Mouse (Mus musculus): ENCODE measurements around the gene Gm11554. TPM values are rescaled to one million over a fixed set of nuclear protein-coding genes. Genes with fewer than 3 reads are reported as not detected.

Gm11554 gene
- polyA plus RNA-seq, 1 experiment, result not detected

Other genes starting within 250 kb of the Gm11554 start
- not detected for gene Krtap3-2, start 247.6 kb downstream of the Gm11554 start, polyA plus RNA-seq (2012; fragmentation: generic; extraction: Trizol)
- not detected for gene Gm11939, start 245.0 kb downstream of the Gm11554 start, polyA plus RNA-seq (2012; fragmentation: generic; extraction: Trizol)
- not detected for gene Krtap3-1, start 237.8 kb downstream of the Gm11554 start, polyA plus RNA-seq (2012; fragmentation: generic; extraction: Trizol)
- 0.04 TPM for gene Krtap1-5, start 223.4 kb downstream of the Gm11554 start, polyA plus RNA-seq (2012; fragmentation: generic; extraction: Trizol)
- gene Krtap1-4, start 220.8 kb downstream of the Gm11554 start, polyA plus RNA-seq (2012; fragmentation: generic; extraction: Trizol), result not detected
- gene Krtap1-3, start 213.1 kb downstream of the Gm11554 start, polyA plus RNA-seq (2012; fragmentation: generic; extraction: Trizol), result not detected
- gene Krtap9-3, start 206.3 kb downstream of the Gm11554 start, polyA plus RNA-seq (2012; fragmentation: generic; extraction: Trizol), result not detected
- gene Gm11938, start 201.1 kb downstream of the Gm11554 start, polyA plus RNA-seq (2012; fragmentation: generic; extraction: Trizol), result not detected
- not detected for gene Gm11937, start 194.3 kb downstream of the Gm11554 start, polyA plus RNA-seq (2012; fragmentation: generic; extraction: Trizol)
- not detected for gene Krtap2-4, start 189.6 kb downstream of the Gm11554 start, polyA plus RNA-seq (2012; fragmentation: generic; extraction: Trizol)
- gene Gm11562, start 184.0 kb downstream of the Gm11554 start, polyA plus RNA-seq (2012; fragmentation: generic; extraction: Trizol), result not detected
- gene Krtap4-1, start 176.2 kb downstream of the Gm11554 start, polyA plus RNA-seq (2012; fragmentation: generic; extraction: Trizol), result not detected
- gene Krtap4-2, start 169.4 kb downstream of the Gm11554 start, polyA plus RNA-seq (2012; fragmentation: generic; extraction: Trizol), result not detected
- gene Krtap4-7, start 160.4 kb downstream of the Gm11554 start, polyA plus RNA-seq (2012; fragmentation: generic; extraction: Trizol), result not detected
- not detected for gene Gm11555, start 154.2 kb downstream of the Gm11554 start, polyA plus RNA-seq (2012; fragmentation: generic; extraction: Trizol)
- gene Gm11563, start 145.5 kb downstream of the Gm11554 start, polyA plus RNA-seq (2012; fragmentation: generic; extraction: Trizol), result not detected
- not detected for gene Krtap4-6, start 138.5 kb downstream of the Gm11554 start, polyA plus RNA-seq (2012; fragmentation: generic; extraction: Trizol)
- gene Gm14190, start 113.7 kb downstream of the Gm11554 start, polyA plus RNA-seq (2012; fragmentation: generic; extraction: Trizol), result not detected
- gene Gm14180, start 70.2 kb downstream of the Gm11554 start, polyA plus RNA-seq (2012; fragmentation: generic; extraction: Trizol), result not detected
- gene Gm11595, start 31.5 kb downstream of the Gm11554 start, polyA plus RNA-seq (2012; fragmentation: generic; extraction: Trizol), result not detected
- gene Krtap4-8, start 23.7 kb downstream of the Gm11554 start, polyA plus RNA-seq (2012; fragmentation: generic; extraction: Trizol), result not detected
- not detected for gene Krtap4-9, start 19.2 kb downstream of the Gm11554 start, polyA plus RNA-seq (2012; fragmentation: generic; extraction: Trizol)
- not detected for gene Gm11596, start 11.0 kb downstream of the Gm11554 start, polyA plus RNA-seq (2012; fragmentation: generic; extraction: Trizol)
- gene Gm11569, start 5.5 kb downstream of the Gm11554 start, polyA plus RNA-seq (2012; fragmentation: generic; extraction: Trizol), result not detected
- gene Krtap4-13, start 5.4 kb upstream of the Gm11554 start, polyA plus RNA-seq (2012; fragmentation: generic; extraction: Trizol), result not detected
- not detected for gene Gm11564, start 11.2 kb upstream of the Gm11554 start, polyA plus RNA-seq (2012; fragmentation: generic; extraction: Trizol)
- not detected for gene 2300003K06Rik, start 33.6 kb upstream of the Gm11554 start, polyA plus RNA-seq (2012; fragmentation: generic; extraction: Trizol)
- not detected for gene Krtap4-16, start 47.2 kb upstream of the Gm11554 start, polyA plus RNA-seq (2012; fragmentation: generic; extraction: Trizol)
- gene Gm11568, start 53.5 kb upstream of the Gm11554 start, polyA plus RNA-seq (2012; fragmentation: generic; extraction: Trizol), result not detected
- gene Gm11559, start 60.0 kb upstream of the Gm11554 start, polyA plus RNA-seq (2012; fragmentation: generic; extraction: Trizol), result not detected
- not detected for gene Krtap9-1, start 68.9 kb upstream of the Gm11554 start, polyA plus RNA-seq (2012; fragmentation: generic; extraction: Trizol)
- not detected for gene Gm11567, start 74.7 kb upstream of the Gm11554 start, polyA plus RNA-seq (2012; fragmentation: generic; extraction: Trizol)
- not detected for gene Krtap31-1, start 103.5 kb upstream of the Gm11554 start, polyA plus RNA-seq (2012; fragmentation: generic; extraction: Trizol)
- gene Gm11565, start 110.3 kb upstream of the Gm11554 start, polyA plus RNA-seq (2012; fragmentation: generic; extraction: Trizol), result not detected
- gene Krtap31-2, start 131.8 kb upstream of the Gm11554 start, polyA plus RNA-seq (2012; fragmentation: generic; extraction: Trizol), result not detected
- not detected for gene Krtap9-5, start 144.0 kb upstream of the Gm11554 start, polyA plus RNA-seq (2012; fragmentation: generic; extraction: Trizol)
- gene Krtap29-1, start 174.6 kb upstream of the Gm11554 start, polyA plus RNA-seq (2012; fragmentation: generic; extraction: Trizol), result not detected
- gene Krtap16-1, start 182.2 kb upstream of the Gm11554 start, polyA plus RNA-seq (2012; fragmentation: generic; extraction: Trizol), result not detected
- gene Krtap17-1, start 189.5 kb upstream of the Gm11554 start, polyA plus RNA-seq (2012; fragmentation: generic; extraction: Trizol), result not detected
- gene Krt33a, start 211.8 kb upstream of the Gm11554 start, polyA plus RNA-seq (2012; fragmentation: generic; extraction: Trizol), result 0.02 TPM
- not detected for gene Krt33b, start 225.4 kb upstream of the Gm11554 start, polyA plus RNA-seq (2012; fragmentation: generic; extraction: Trizol)
- gene Krt34, start 237.1 kb upstream of the Gm11554 start, polyA plus RNA-seq (2012; fragmentation: generic; extraction: Trizol), result not detected
- not detected for gene Krt31, start 246.1 kb upstream of the Gm11554 start, polyA plus RNA-seq (2012; fragmentation: generic; extraction: Trizol)

Data from C2C12 (cell line).